Mouse (Mus musculus) liver, adult 2 months (tissue): ENCODE data around the gene Ccdc34. TPM values are rescaled to one million over a fixed set of nuclear protein-coding genes. Genes with fewer than 3 reads are reported as not detected.

Experiments used
- DNase-seq: peaks from one replicate; pipeline ENCODE4 v3.0.0-alpha.2; 2011; ENCODE audit warnings: low read depth, low spot score; ENCODE audit errors: extremely low read depth
- H3K27ac ChIP-seq: fragments of 200-500 bp; replicated peaks from 2 replicates; pipeline ENCODE4 v1.5.1; 2012; ENCODE audit warnings: low read depth, mild to moderate bottlenecking, control low read depth, inconsistent platforms, low read length; ENCODE audit not compliant: insufficient read depth
- H3K27me3 ChIP-seq: fragments of 200-500 bp; 2 replicates; pipeline ENCODE4 v1.6.1; 2012; ENCODE audit warnings: mild to moderate bottlenecking, moderate library complexity, low read length, inconsistent platforms; ENCODE audit not compliant: control insufficient read depth, insufficient read depth
- H3K36me3 ChIP-seq: fragments of 200-500 bp; 2 replicates; pipeline ENCODE4 v1.6.1; 2012; ENCODE audit warnings: low read length, inconsistent platforms; ENCODE audit not compliant: control insufficient read depth, insufficient read depth
- H3K4me1 ChIP-seq: fragments of 200-500 bp; 2 replicates; pipeline ENCODE4 v1.6.1; 2011; ENCODE audit warnings: low read length; ENCODE audit not compliant: control insufficient read depth, insufficient read depth
- H3K4me3 ChIP-seq: fragments of 200-500 bp; 2 replicates; pipeline ENCODE4 v1.5.1; 2011; ENCODE audit warnings: low read depth, mild to moderate bottlenecking, control low read depth, low read length, moderate library complexity; ENCODE audit not compliant: insufficient read depth
- H3K79me2 ChIP-seq: fragments of 200-500 bp; 2 replicates; pipeline ENCODE4 v1.6.1; 2012; ENCODE audit warnings: inconsistent platforms, mild to moderate bottlenecking, low read length, moderate library complexity; ENCODE audit not compliant: control insufficient read depth, insufficient read depth
- H3K9ac ChIP-seq: fragments of 200-500 bp; 2 replicates; pipeline ENCODE4 v1.6.1; 2012; ENCODE audit warnings: low read depth, mild to moderate bottlenecking, control low read depth, inconsistent platforms, low read length
- CTCF ChIP-seq: fragments of 200-500 bp; IDR thresholded peaks from 2 replicates; pipeline ENCODE4 v1.5.1; 2011; ENCODE audit warnings: low read depth, low read length, control low read depth
- POLR2A ChIP-seq: fragments of 200-500 bp; IDR thresholded peaks from 2 replicates; pipeline ENCODE4 v1.6.1; 2011; ENCODE audit warnings: low read length, control low read depth; ENCODE audit not compliant: insufficient read depth; ENCODE audit errors: extremely low read depth
- WGBS: fragments of 180-500 bp; shearing (Covaris S2); methylation state at CpG from one replicate; pipeline ENCODE4 v1.1.7; 2018; 5-methylcytosine and 5-hydroxymethylcytosine counted together
- polyA plus RNA-seq: library from polyadenylated mRNA; depleted of rRNA; stranded (reverse); fragments of >200 nt; gene quantifications from 2 replicates; pipeline ENCODE4 v1.2.3, GENCODE M21; 2012
- total RNA-seq: library from RNA; depleted of rRNA; stranded (reverse); fragments of >200 nt; gene quantifications from 2 replicates; pipeline ENCODE4 v1.2.3, GENCODE M21; 2014

The Ccdc34 gene
- total and polyA plus RNA-seq, 2 experiments = 0.66 to 1.4 TPM

DNA sequence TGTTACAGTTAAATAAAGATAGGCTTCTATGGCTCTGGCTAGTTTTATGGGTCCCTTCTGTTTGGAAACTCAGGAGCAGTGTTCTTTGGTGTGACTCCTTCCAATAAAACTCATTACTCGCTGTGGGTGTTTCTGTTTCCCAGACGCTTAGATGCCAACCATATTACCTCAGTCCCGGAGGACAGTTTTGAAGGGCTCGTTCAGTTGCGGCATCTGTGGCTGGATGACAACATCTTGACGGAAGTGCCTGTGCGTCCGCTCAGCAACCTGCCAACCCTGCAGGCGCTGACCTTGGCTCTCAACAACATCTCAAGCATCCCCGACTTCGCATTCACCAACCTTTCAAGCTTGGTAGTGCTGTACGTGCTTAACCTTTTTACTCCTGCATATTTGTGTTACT lies 21.2 kb upstream of the Ccdc34 start:
- Histone ChIP-seq H3K4me1 (no peaks in the 10 kb centered on the region; the same call in 1 of the 2 replicates), H3K36me3 (peaks cover 17% of the 10 kb centered on the region), H3K9ac (no peak overlapping the region), H3K79me2 (no peaks in the 10 kb centered on the region; the same call in 1 of the 2 replicates), H3K27me3 (no peaks in the 10 kb centered on the region), H3K27ac (no peak overlapping the region), H3K4me3 (no peak overlapping the region)
- no peak for TF ChIP-seq POLR2A
- TF ChIP-seq CTCF = no peak
- 87% methylated on average over 12 of the region's 12 CpGs for WGBS
- DNase-seq = no peak

DNA sequence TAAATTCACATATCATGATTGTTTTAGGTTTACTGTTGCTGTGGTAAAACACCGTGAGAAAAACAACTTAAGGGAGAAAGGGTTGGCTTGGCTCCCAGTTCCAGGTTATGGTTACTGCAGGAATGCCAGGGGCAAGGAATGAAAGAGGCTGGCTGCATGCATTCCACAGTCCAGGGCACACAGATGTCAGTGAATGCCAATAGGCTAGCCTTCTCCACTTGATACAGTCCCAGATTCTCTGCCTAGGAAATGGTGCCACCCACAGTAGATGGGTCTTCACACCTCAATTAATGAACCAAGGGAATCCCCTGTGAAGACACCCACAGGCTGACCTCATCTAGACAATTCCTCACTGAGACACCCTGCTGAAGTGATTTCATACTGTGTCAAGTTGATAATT lies 12.9 kb upstream of the Ccdc34 start:
- Histone ChIP-seq H3K36me3 (peaks cover 44% of the 10 kb centered on the region), H3K27me3 (no peaks in the 10 kb centered on the region), H3K9ac (no peak overlapping the region), H3K4me3 (no peak overlapping the region), H3K79me2 (no peaks in the 10 kb centered on the region), H3K27ac (no peak overlapping the region; the same call in 1 of the 2 replicates), H3K4me1 (peaks cover 7% of the 10 kb centered on the region)
- 47% methylated on average over 1 of the region's 1 CpGs for WGBS
- no peak for DNase-seq
- TF ChIP-seq CTCF = no peak
- no peak for TF ChIP-seq POLR2A

DNA sequence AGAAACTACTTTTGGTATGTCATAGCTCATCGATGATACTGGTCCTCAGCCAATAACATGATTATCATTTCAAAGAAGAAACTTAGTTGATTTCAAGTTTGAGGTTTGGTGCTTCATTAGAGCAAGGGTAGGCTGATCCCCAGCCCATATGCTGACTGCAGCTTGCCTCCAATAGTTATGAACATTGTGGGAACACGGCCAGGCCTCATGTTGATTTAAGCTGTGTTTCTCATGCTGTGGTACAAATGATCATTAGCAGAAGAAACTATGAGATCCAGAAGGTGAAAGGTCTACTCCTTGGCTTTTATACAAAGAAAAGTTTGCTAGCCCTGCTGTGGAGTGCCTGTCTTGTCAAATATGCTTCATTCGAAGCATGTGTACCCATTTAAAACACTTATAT lies 12.5 kb upstream of the Ccdc34 start:
- no peak overlapping the region for H3K4me3 ChIP-seq
- 36% methylated on average over 3 of the region's 3 CpGs for WGBS
- TF ChIP-seq POLR2A (no peak), CTCF (no peak)
- no peak overlapping the region for H3K27ac ChIP-seq
- H3K9ac ChIP-seq = no peak overlapping the region
- H3K36me3 ChIP-seq = peaks cover 44% of the 10 kb centered on the region
- H3K4me1 ChIP-seq = peaks cover 7% of the 10 kb centered on the region
- H3K79me2 ChIP-seq = no peaks in the 10 kb centered on the region
- H3K27me3 ChIP-seq = no peaks in the 10 kb centered on the region
- DNase-seq = peak; percentile 70

DNA sequence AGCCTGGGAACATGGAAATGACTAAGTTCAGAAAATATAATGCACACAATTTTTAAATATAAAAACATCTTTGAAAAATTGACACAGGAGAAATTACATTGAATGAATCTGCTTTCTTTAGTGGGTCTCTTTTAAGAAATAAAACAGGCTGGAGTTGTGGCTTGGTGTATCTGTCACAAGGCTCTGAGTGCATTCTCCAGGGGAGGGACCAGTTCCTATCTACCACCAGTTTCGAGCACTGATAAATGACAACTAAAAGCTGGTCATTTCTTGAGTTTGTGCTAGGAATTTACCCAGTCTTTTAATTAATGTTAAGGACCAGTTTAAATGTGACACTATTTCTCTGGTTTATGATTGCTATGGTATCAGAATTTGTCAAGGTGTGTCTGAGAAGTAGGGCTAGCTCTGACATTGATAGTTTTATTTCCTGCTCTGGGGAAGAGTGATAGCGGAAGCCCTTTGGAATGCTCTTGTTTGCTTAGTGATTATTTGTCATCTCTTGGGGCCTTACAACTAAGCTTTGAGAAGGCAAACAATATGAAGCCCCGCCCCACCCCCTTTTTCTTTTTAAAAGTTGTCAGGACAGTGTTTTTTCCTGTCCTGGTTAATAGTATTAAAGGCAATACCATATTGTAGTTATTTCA lies 11.9 kb upstream of the Ccdc34 start:
- Histone ChIP-seq H3K79me2 (no peaks in the 10 kb centered on the region), H3K27ac (no peak overlapping the region), H3K4me3 (no peak overlapping the region), H3K4me1 (peaks cover 7% of the 10 kb centered on the region), H3K36me3 (peaks cover 42% of the 10 kb centered on the region), H3K27me3 (no peaks in the 10 kb centered on the region), H3K9ac (no peak overlapping the region)
- no peak for DNase-seq
- TF ChIP-seq CTCF (no peak), POLR2A (no peak)
- WGBS = 46% methylated on average over 3 of the region's 3 CpGs

DNA sequence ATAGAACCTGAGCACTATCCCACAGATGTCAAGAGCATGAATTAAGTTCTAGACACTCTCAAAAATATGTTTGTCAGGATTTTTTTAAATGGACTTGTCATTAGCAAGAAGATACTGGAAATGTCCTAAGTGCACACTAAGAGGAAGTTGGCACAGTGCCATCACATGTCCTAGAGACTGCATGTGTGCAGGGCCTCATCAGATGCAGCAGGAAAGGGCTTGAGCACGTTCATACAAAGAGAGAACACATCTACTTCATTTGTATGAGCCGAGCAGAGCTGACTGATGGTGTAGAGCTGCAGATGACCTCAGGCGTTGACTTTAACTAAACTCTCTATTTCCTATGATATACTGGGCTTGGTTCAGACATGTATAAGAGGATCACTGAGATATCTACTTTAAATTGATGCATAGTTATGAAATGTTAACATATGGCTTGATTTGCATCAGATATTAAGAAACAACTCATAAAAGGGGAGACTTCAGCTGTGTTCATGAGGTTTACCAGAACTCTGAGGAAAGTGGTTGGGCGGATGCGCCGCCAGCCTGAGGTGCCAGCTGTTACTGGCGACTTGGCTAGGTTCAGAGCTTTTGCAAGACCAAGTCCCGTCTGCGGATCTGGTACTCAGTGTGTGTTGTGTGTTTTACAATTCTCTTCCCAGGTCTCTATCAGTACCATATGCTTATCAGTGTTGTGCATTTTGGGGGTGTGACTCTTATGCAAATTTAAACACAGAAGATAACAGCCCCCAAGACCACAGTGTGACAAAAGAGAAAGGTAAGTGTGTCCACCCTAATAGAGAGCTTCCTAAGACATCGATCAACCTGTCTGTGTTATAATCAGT lies 10.0 kb upstream of the Ccdc34 start:
- no peak for TF ChIP-seq CTCF
- TF ChIP-seq POLR2A = no peak
- 73% methylated on average over 10 of the region's 10 CpGs for WGBS
- Histone ChIP-seq H3K27ac (no peak overlapping the region), H3K79me2 (no peaks in the 10 kb centered on the region), H3K4me1 (peaks cover 7% of the 10 kb centered on the region), H3K4me3 (no peak overlapping the region), H3K9ac (no peak overlapping the region), H3K27me3 (no peaks in the 10 kb centered on the region), H3K36me3 (peaks cover 46% of the 10 kb centered on the region)
- peak; percentile 33 for DNase-seq

DNA sequence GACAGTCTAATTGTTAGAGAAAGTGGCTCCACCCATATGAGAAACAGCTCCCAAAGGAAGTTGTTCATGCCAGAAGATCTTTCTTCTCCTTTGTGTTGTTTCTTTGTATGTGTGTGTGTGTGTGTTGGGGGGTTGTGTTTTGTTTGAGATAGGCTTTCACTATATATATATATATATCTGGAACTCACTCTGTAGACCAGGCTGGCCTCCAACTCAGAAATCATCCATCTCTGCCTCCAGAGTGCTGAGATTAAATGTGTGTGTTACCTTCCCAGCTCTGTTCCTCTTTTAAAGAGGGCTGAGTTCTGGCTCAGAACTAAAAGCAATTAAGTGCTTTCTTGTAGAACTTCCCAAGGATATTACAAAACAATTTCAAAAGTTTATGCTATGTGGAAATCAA lies 8.2 kb upstream of the Ccdc34 start:
- Histone ChIP-seq H3K27ac (no peak overlapping the region), H3K9ac (no peak overlapping the region), H3K36me3 (peaks cover 44% of the 10 kb centered on the region), H3K79me2 (no peaks in the 10 kb centered on the region), H3K27me3 (no peaks in the 10 kb centered on the region), H3K4me1 (peaks cover 7% of the 10 kb centered on the region), H3K4me3 (no peak overlapping the region)
- no peak for DNase-seq
- TF ChIP-seq POLR2A = no peak
- no peak for TF ChIP-seq CTCF
